Mouse (Mus musculus): Measurements from ENCODE around the gene Sfxn3. TPM values are rescaled to one million over a fixed set of nuclear protein-coding genes. Genes with fewer than 3 reads are reported as not detected.

Gene Sfxn3
- polyA plus RNA-seq, 1 experiment from 2014 or later = 63.1 TPM

DNA sequence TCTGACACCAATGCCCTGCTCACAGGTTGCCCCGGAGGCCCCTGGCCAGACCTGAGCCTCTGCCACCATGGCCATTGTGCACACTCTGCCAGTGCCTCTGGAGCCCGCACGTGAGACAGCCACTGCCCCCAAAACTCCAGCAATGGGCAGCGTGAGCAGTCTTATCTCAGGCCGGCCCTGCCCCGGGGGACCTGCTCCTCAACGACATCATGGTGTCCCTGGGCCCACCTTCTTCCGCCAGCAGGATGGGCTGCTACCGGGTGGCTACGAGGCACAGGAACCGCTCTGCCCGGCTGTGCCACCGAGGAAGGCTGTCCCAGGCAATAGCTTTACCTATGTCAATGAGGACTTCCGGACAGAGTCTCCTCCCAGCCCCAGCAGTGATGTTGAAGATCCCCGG is 25.9 kb upstream of the Sfxn3 start:
- H3K4me1 ChIP-seq (replicated peaks) = peaks cover 53% of the 10 kb centered on the region
- H3K27me3 ChIP-seq = no peaks in the 10 kb centered on the region
- WGBS = 90% methylated on average over 15 of the region's 15 CpGs
- 0 out of 2 replicates have a peak overlapping the region, but pooled peaks have one; percentile 15 for H3K4me2 ChIP-seq
- no peak for ATAC-seq (ENCODE audit: low FRiP score)
- H3K9ac ChIP-seq = peak overlapping the region; percentile 39; the same call in 1 of the 2 replicates
- no peak overlapping the region for H3K4me3 ChIP-seq
- no peaks in the 10 kb centered on the region for H3K9me3 ChIP-seq
- no peak overlapping the region for H3K27ac ChIP-seq
- H3K36me3 ChIP-seq = peaks cover 36% of the 10 kb centered on the region

DNA sequence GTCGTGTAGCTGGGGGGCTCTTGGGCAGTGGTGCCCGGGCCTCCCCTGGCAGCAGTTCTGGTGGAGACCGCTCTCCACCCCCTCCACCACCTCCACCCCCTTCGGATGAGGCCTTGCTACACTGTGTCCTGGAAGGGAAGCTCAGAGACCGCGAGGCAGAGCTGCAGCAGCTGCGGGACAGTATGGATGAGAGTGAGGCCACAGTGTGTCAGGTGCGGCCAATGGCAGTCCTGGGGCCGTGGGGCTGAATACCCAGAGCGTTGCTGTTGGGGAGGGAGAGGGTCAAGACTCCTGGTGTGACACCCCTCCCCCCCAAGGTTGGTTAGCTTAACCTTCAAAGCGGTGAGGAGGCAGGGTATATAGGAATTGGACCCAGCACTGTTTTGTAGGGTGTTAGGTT is 23.3 kb upstream of the Sfxn3 start:
- Histone ChIP-seq H3K9me3 (no peaks in the 10 kb centered on the region), H3K4me3 (no peak overlapping the region), H3K27ac (no peak overlapping the region), H3K9ac (no peak overlapping the region), H3K4me2 (no peak overlapping the region), H3K36me3 (peaks cover 57% of the 10 kb centered on the region), H3K4me1 (replicated peaks) (peaks cover 52% of the 10 kb centered on the region), H3K27me3 (no peaks in the 10 kb centered on the region)
- ATAC-seq (ENCODE audit: low FRiP score) = no peak
- WGBS = 83% methylated on average over 11 of the region's 11 CpGs

- no peaks in the 10 kb centered on the region for H3K27me3 ChIP-seq
- no peak overlapping the region for H3K4me3 ChIP-seq
- peaks cover 57% of the 10 kb centered on the region for H3K36me3 ChIP-seq
- no peak for ATAC-seq (ENCODE audit: low FRiP score)
- no peak overlapping the region; the same call in 1 of the 2 replicates for H3K27ac ChIP-seq
- peaks cover 44% of the 10 kb centered on the region for H3K4me1 ChIP-seq (replicated peaks)
- no peak overlapping the region for H3K9ac ChIP-seq
- no peaks in the 10 kb centered on the region for H3K9me3 ChIP-seq
- WGBS = 86% methylated on average over 20 of the region's 20 CpGs
- H3K4me2 ChIP-seq = no peak overlapping the region
Measured at GRCm38 (mm10) chr19:45024775-45025174, 22.5 kb upstream of the Sfxn3 start.

DNA sequence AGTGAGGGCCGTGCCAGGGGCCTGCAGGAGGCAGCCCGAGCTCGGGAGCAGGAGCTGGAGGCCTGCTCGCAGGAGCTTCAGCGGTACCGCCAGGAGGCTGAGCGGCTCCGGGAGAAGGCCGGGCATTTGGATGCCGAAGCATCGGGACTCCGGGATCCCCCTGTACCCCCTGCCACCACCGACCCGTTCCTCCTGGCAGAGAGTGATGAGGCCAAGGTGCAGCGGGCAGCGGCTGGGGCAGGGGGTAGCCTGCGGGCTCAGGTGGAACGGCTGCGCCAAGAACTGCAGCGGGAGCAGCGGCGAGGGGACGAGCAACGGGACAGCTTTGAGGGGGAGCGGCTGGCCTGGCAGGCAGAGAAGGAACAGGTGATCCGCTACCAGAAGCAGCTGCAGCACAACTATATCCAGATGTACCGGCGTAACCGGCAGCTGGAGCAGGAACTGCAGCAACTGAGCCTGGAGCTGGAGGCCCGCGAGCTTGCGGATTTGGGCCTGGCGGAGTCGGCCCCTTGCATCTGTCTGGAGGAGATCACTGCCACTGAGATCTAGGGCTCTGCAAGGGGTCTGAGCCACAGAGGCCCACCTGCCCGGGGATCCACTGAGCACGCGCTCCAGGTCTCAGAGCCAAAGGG is 21.2 kb upstream of the Sfxn3 start:
- no peak for ATAC-seq (ENCODE audit: low FRiP score)
- no peak overlapping the region for H3K4me3 ChIP-seq
- H3K36me3 ChIP-seq = peaks cover 57% of the 10 kb centered on the region
- H3K9ac ChIP-seq = no peak overlapping the region; the same call in 1 of the 2 replicates
- no peak overlapping the region for H3K27ac ChIP-seq
- WGBS = 93% methylated on average over 37 of the region's 37 CpGs
- no peaks in the 10 kb centered on the region for H3K27me3 ChIP-seq
- no peaks in the 10 kb centered on the region for H3K9me3 ChIP-seq
- H3K4me1 ChIP-seq (replicated peaks) = peaks cover 41% of the 10 kb centered on the region
- no peak overlapping the region for H3K4me2 ChIP-seq

GRCm38 (mm10) chr19:45026958-45027670 is 20.2 kb upstream of the Sfxn3 start:
- Histone ChIP-seq H3K4me3 (no peak overlapping the region), H3K4me2 (no peak overlapping the region), H3K27me3 (no peaks in the 10 kb centered on the region), H3K27ac (no peak overlapping the region), H3K9ac (no peak overlapping the region), H3K9me3 (no peaks in the 10 kb centered on the region), H3K4me1 (replicated peaks) (peaks cover 42% of the 10 kb centered on the region), H3K36me3 (peaks cover 51% of the 10 kb centered on the region)
- 86% methylated on average over 6 of the region's 6 CpGs for WGBS
- ATAC-seq (ENCODE audit: low FRiP score) = no peak

DNA sequence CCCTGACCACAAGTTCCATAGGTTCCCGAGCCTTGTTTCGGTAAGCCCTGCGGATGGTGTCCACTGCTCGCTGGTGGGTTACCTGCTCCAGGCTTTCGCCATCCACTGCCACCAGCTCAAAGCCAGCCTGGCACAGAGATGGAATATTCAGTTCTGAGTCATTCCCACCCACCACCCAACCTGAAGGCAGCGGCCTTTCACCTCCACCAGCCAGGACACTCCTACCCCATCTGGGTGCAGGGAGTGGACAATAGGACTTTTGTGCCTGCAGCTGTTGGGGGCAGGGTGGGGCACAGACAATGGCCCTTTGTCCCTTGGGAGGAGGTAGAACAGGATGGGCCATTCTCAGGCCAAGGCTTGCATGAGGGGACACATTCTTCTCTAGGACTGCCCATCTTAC is 19.5 kb upstream of the Sfxn3 start:
- Histone ChIP-seq H3K27me3 (no peaks in the 10 kb centered on the region), H3K9me3 (no peaks in the 10 kb centered on the region), H3K9ac (no peak overlapping the region), H3K27ac (no peak overlapping the region), H3K36me3 (peaks cover 48% of the 10 kb centered on the region), H3K4me2 (no peak overlapping the region), H3K4me3 (no peak overlapping the region), H3K4me1 (replicated peaks) (peaks cover 49% of the 10 kb centered on the region)
- ATAC-seq (ENCODE audit: low FRiP score) = no peak
- WGBS = 75% methylated on average over 6 of the region's 6 CpGs

DNA sequence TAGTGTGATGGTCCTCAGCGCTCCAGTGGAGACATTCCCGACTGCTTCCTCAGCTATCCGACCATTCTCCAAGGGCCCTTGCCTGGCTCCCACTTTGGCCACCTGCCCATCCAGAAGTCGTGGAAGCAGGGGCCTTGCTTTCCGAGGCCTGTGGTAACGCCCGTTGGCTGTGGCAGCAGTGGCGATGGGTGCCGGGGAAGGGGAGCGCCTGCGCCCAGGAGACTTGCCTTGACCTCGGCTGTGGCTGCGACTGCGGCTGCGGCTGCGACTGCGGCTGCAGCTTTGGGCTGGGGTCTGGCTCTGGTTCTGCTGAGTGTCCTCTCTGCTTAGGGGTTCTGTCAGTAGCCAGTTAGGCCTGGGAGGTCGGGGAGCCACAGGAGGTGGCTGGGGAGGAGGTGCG is 18.6 kb upstream of the Sfxn3 start:
- H3K4me3 ChIP-seq = no peak overlapping the region
- H3K27ac ChIP-seq = no peak overlapping the region
- ATAC-seq (ENCODE audit: low FRiP score) = no peak
- H3K4me2 ChIP-seq = no peak overlapping the region
- H3K9me3 ChIP-seq = no peaks in the 10 kb centered on the region
- no peaks in the 10 kb centered on the region for H3K27me3 ChIP-seq
- peaks cover 44% of the 10 kb centered on the region for H3K36me3 ChIP-seq
- H3K9ac ChIP-seq = no peak overlapping the region
- H3K4me1 ChIP-seq (replicated peaks) = peaks cover 48% of the 10 kb centered on the region
- WGBS = 57% methylated on average over 19 of the region's 19 CpGs

- Histone ChIP-seq H3K9me3 (no peaks in the 10 kb centered on the region), H3K9ac (no peak overlapping the region), H3K4me2 (no peak overlapping the region), H3K27me3 (no peaks in the 10 kb centered on the region), H3K4me3 (no peak overlapping the region), H3K36me3 (peaks cover 38% of the 10 kb centered on the region), H3K4me1 (replicated peaks) (peaks cover 44% of the 10 kb centered on the region), H3K27ac (no peak overlapping the region)
- no peak for ATAC-seq (ENCODE audit: low FRiP score)
- WGBS = 53% methylated on average over 9 of the region's 9 CpGs
Measured at GRCm38 (mm10) chr19:45029571-45029970, 17.7 kb upstream of the Sfxn3 start.

- H3K27me3 ChIP-seq = no peaks in the 10 kb centered on the region
- no peak for ATAC-seq (ENCODE audit: low FRiP score)
Measured at GRCm38 (mm10) chr19:45030111-45030510, 17.2 kb upstream of the Sfxn3 start.

GRCm38 (mm10) chr19:45030746-45031693 is 16.3 kb upstream of the Sfxn3 start:
- ATAC-seq (ENCODE audit: low FRiP score) = peak; percentile 12; the same call in 1 of the 2 replicates
- Histone ChIP-seq H3K4me3 (no peak overlapping the region), H3K9ac (no peak overlapping the region; the same call in 1 of the 2 replicates), H3K36me3 (peaks cover 24% of the 10 kb centered on the region), H3K4me2 (peak overlapping the region; percentile 34), H3K27me3 (peaks cover 6% of the 10 kb centered on the region; the same call in 1 of the 2 replicates), H3K9me3 (no peaks in the 10 kb centered on the region), H3K27ac (no peak overlapping the region), H3K4me1 (replicated peaks) (peaks cover 44% of the 10 kb centered on the region)
- WGBS = 36% methylated on average over 20 of the region's 20 CpGs

More at GRCm38 (mm10) chr19:45030111-45030510, 17.2 kb upstream of the Sfxn3 start:
- H3K4me2 ChIP-seq = no peak overlapping the region
- H3K4me1 ChIP-seq (replicated peaks) = peaks cover 44% of the 10 kb centered on the region
- no peaks in the 10 kb centered on the region for H3K9me3 ChIP-seq
- H3K36me3 ChIP-seq = peaks cover 33% of the 10 kb centered on the region
- no peak overlapping the region for H3K9ac ChIP-seq
- 45% methylated on average over 8 of the region's 8 CpGs for WGBS
- no peak overlapping the region for H3K27ac ChIP-seq
- H3K4me3 ChIP-seq = no peak overlapping the region

DNA sequence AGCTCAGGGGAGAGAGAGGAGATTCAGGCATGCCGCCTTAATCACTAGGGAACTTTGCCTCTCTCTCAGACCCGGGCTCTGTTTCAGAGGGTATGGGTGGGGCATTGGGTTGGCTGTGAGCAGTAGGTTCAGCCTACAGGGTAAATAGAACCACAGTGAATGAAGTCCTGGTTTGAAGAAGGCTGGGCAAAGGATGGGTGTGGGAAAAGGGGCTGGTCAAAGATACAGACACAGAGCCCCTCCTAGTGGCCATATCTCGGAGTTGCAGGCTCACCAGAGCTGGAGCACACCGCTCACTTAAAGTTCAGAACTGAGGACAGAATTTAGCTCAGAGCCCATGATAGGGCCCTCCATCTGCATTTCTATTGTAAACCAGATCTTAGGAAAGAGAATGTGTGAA is 15.5 kb upstream of the Sfxn3 start:
- Histone ChIP-seq H3K9me3 (no peaks in the 10 kb centered on the region), H3K27ac (no peak overlapping the region), H3K4me3 (no peak overlapping the region), H3K9ac (no peak overlapping the region), H3K4me2 (no peak overlapping the region), H3K4me1 (replicated peaks) (peaks cover 44% of the 10 kb centered on the region), H3K36me3 (peaks cover 17% of the 10 kb centered on the region), H3K27me3 (peaks cover 14% of the 10 kb centered on the region)
- whole genome bisulfite sequencing = 21% methylated on average over 4 of the region's 4 CpGs
- ATAC-seq (ENCODE audit: low FRiP score) = peak; percentile 51; the same call in 1 of the 2 replicates

Measured in hindbrain, embryonic 13.5 days (tissue).